Mouse (Mus musculus): ENCODE results near the gene Artn.

The Artn gene

GRCm38 (mm10) chr4:117918261-117918660 lies 11.3 kb downstream of the Artn start:
- peak in 1 of 2 experiments; percentile 2 for DNase-seq

DNA sequence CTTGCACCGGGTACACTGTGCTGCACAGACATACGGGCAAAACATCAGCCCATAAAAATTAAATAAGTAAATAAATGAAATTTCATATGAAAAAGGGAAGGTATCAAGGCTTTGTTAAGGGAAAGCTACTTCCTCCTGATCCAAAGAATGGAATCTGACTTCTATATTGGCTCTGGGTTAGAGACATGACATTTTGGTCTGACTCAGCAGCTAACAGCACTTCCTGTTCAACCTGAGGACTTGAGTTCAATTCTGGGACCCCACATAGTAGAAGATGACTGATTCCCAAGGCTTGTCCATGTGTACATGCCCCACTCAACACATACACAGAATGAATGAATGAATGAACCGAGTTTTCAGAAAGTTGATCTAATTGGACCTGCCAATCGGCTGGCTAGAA lies 11.7 kb downstream of the Artn start:
- no peak for DNase-seq

DNA sequence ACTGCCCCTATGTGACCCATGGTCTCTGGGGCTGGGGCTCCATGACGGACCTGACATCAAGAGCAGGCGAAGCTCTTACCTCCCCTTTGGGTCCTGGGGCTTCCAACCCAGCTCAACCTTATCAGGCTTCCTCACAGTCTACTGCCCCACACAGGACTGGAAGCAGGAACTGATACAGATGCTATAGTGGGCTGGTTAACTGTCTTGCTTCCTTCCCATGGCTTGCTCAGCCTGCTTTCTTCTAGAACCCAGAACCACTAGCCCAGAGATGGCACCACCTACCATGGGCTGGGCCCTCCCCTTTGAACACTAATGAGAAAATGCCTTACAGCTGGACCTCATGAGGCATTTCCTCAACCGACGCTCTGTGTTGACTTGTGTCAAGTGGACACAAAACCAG lies 12.2 kb downstream of the Artn start:
- DNase-seq, result no peak

DNA sequence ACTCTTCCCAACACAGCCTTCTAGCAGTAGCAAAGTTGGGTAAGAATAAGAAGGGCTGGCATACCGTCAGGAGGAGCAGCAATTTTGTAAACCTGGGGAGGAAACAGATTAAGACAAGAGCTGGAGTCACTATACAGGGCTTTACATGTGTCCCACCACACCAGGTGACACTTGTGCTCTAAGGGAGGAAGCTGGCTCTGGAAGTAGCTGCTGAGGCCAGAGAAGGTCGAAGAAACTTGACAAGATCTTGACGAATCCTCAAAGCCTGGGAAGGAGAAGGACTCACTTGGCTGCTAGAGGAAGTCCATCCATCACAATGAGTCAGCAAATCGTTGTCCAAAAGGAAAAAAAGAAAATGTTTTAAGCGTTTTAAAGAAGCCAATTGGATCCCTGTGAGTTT lies 13.2 kb downstream of the Artn start:
- DNase-seq, result no peak

DNA sequence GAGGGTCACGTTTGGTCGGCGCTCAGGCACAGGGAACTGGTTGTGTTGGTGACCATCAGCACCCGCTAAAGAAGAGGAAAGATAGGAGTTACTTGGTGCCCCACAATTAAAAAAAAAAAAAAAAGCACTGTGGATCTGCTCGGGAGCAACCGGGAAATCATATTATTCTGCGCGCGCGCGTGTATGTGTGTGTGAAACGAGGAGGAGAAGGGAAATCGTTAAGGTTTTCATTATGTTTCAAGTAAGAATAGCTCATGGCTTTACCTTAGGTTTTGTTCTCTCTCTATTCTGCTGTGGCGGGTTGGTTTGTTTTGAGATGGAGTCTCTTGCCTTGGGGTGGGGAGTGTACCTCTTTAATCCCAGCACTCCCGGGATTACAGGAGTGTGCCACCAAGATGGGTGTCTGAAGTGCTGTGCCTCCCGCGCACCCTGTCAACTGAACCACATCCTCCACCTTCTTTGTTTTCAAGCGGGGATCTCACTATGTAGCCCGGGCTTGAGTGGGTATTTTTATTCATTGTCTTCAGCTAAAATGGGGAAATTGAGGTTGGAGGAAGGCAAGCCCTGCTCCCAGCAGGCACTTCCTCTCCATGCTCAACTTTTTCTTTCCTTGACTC lies 14.0 kb downstream of the Artn start:
- peak in 1 of 2 experiments; percentile 27 for DNase-seq

DNA sequence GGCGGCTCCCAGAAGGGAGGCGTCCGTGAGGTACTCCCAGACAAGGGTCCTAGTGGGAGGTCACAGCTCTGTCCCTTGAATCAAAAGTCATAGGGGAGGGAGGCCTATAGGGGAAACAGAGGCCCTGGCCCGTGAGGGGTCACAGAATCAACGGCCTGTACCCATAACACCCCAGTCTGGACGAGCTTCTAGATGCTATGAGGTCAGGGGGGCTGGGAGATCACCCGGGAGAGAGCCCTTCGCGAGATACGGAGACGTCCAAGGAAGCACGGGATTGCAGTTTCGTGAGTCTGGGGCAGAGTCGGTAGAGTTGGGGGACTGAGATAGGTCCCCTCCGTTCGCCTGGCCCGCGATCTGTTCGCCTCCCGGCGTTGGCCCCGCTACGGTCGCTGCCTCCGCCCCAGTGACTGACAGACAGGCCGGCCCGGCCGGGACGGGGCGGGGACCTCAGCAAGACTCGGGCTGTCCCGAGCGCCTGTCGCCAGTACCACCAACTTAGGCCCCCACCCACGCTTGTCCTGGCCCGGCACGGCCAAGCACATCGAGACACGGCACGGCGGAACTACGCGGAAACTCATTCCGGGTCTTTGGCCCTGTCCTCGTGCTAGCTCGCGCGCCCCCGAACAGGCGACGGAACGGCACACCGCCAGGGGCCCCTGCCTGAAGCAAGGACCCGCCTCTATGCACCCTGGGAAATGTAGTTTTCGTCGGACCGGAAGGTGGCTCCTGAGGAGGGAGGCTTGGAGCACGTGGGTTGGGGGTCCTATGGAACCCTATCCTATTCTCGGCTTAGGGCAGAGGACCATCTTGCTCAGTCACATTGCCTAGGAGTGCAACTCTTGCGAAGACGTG lies 14.7 kb downstream of the Artn start, which contains the start of gene Ipo13:
Ipo13 (minus strand) TSS at position 409 of the 852 bp plus-strand sequence.
- peak; percentile 93 to 96 for DNase-seq

DNA sequence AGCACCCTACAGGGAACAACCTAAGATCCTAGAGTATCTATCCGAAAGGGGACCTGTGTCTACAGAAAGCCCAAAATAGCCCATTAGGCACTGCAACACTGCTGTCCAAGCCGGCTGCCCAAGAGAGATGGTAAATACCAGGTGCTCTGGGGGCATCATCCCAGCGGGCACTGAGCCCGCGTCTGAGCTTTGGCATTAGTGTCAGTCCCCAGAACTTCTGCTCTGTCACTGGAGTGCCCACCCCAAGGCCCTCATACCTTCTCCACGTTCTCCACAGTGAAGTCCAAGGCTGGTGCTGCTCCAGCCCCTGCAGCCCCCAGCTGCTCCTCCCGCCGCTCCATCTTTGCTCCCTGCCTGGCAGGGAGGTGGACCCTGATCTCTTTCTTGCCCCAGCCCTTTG lies 15.5 kb downstream of the Artn start:
- DNase-seq, result peak; percentile 62 to 66

DNA sequence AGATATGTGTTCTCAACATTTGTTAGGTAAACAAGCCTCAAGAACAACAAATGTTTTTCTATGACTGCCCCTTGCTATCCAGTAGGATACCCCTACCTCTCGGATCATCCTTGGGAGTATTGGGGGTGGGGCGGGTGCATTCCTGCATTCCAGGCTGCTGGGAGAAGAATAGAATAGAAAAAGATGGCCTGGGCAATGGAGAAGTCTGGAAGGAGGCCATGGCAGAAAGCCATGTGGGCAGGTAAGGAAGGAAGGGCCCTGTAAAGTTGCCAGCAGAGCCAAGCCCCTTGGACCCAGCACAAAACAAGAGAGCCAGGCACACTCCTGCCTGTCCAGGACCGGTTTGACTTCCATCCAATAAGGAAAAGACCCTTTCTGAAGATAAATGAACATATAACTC lies 16.1 kb downstream of the Artn start:
- peak; percentile 85 to 90 for DNase-seq

DNA sequence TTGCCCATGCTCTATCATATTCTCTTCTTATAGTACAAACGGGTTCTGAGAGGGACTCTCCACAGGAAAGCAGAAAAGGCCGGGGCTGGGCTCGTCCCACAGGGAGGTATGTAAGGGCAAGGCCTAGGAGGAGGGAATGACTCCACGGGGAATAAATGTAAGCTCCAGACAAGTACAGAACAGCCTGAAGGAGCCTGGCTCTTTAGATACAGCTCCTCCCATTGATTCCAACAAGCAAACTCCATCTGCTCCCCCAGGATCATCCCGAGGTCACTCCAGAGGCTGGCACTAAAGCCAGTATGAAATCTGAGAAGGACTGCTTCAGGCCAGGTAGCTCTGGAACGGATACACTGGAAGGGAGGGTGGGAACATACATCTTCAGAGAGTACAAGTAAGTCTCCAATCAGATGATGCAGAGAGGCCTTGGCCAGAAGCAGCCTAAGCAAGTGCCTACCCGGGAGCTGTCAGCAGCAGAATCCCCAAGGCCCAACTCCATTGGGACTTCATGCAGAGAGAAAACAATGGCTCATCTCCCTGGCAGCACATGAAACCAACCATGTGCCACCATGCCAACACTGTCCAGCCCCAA lies 16.8 kb downstream of the Artn start:
- DNase-seq, result peak; percentile 47 to 51

- DNase-seq, result peak; percentile 81 to 82
These were observed 17.4 kb downstream of the Artn start for GRCm38 (mm10) chr4:117912131-117912561.

- peak in 1 of 2 experiments; percentile 16 for DNase-seq
These were observed 20.6 kb downstream of the Artn start for GRCm38 (mm10) chr4:117908834-117909453.

GRCm38 (mm10) chr4:117906196-117906595 lies 23.4 kb downstream of the Artn start:
- peak in 1 of 2 experiments; percentile 52 for DNase-seq

DNA sequence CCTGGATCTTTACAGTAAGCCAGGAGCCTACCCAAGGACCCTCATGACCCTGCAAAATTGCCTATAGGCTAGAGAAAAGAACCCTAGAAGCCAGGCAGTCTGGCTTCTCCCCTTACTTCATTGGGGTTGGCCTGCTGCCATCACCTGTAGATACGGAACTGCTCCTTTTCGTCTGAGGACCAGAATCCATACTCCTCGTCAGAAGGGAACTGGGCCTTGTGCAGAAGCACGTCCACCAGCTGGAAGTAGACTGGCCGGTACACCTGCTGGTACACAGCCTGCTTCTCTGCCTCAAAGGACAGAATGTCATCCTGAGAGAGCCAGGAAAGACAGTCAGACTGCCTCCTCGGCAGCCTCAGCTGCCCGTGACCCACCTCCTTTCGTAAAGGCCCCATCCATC lies 24.8 kb downstream of the Artn start:
- DNase-seq, result peak; percentile 66 to 71

- no peak for DNase-seq
These were observed 25.5 kb downstream of the Artn start for GRCm38 (mm10) chr4:117904094-117904493.

DNA sequence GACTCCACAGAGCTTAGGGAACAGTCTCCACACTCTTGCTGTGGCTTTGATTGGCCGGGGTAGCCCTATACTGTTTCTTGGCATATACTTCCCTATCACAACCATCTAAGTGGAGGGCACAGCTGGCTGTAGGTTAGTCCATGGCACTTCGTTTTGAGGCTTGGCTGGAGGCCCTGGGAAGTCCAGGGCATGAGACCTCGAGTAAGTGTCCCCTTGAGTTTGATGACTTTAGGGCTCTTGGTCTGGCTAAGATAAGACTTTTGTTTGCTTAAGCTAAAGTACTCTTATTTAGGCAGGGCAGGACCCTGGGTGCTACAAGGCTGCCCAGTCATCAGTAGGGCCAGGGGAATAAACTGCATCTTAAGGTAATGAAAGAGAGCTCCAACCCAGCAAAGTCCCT lies 31.5 kb downstream of the Artn start:
- DNase-seq, result no peak

- peak; percentile 82 to 84 for DNase-seq
These were observed 33.5 kb downstream of the Artn start for GRCm38 (mm10) chr4:117896031-117896430.

DNA sequence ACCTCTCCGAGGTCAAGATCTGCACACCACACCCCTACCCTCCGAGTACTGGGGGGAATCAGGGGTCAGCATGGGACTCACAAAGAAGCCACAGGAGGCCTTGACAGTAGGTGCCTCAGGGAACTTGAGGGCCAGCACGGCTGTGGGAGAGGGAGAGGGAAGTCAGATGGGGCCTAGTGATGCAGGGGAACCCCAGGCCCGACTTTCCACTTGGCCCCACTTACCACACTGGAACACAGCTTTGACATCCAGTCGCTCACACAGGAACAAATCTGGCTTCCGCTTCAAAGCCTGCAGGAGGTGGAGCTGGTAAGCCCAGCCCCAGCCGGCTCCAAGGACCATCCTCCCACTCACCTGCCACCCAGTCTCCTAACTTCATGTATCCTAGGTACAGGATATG lies 34.2 kb downstream of the Artn start:
- no peak for DNase-seq

- peak; percentile 59 to 66 for DNase-seq
These were observed 35.0 kb downstream of the Artn start for GRCm38 (mm10) chr4:117894601-117895000.

DNA sequence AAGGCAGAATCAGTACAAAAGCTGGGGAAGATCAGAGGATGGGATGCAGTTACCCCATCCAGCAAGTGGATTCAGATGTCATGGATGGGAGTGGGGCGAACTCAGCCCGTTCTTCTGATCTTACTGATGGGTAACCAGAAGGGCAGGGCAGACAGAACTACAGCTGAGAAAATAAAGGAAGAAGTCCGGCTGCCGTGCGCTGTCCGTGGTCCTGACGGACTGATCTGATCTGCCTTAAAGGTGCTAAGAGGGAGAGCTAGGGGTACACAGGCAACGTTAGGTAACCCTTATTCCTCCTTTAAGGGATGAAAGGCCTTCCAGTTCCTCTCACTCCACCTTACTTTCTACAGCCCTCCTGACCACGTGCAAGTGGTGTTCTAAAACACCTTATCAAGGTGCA lies 36.2 kb downstream of the Artn start:
- peak in 1 of 2 experiments; percentile 12 for DNase-seq

- peak; percentile 81 to 90 for DNase-seq
These were observed 37.8 kb downstream of the Artn start, which contains the start of gene Dph2 for GRCm38 (mm10) chr4:117891738-117892161. Dph2 (minus strand) TSS chr4:117892032.

GRCm38 (mm10) chr4:117890750-117891149 lies 38.8 kb downstream of the Artn start:
- DNase-seq, result no peak

- DNase-seq, result no peak
These were observed 39.5 kb downstream of the Artn start for GRCm38 (mm10) chr4:117890031-117890430.

- DNase-seq, result no peak
These were observed 40.1 kb downstream of the Artn start for GRCm38 (mm10) chr4:117889471-117889870.

All from cerebellum, postnatal 25 days (tissue).